ENCODE assay signal across 17 mouse cellular contexts in genomic region chr3:148658368-148658767, GRCm38 (mm10).
"Had no signal": no experiment of that assay in that cellular context is flagged by ENCODE, and none has a peak within 500 bp of the region (broad histone marks: within the 10 kb centered on the region; RNA-seq: fewer than 3 reads in every experiment).

No protein-coding gene starts in this region.

- H3K27ac ChIP-seq: lung, embryonic 15.5 days; macrophage; midbrain, embryonic 13.5 days; midbrain, embryonic 15.5 days; neural tube, embryonic 12.5 days; stomach, embryonic 15.5 days; stomach, postnatal 0 days had no signal

- H3K4me1 ChIP-seq: lung, embryonic 15.5 days; megakaryocyte, embryonic 14.5 days; stomach, embryonic 15.5 days had no signal

- H3K36me3 ChIP-seq: lung, embryonic 15.5 days; midbrain, embryonic 13.5 days; midbrain, embryonic 15.5 days; neural tube, embryonic 12.5 days; stomach, embryonic 15.5 days had no signal

- H3K27me3 ChIP-seq: lung, embryonic 15.5 days; megakaryocyte, embryonic 14.5 days; midbrain, embryonic 13.5 days; midbrain, embryonic 15.5 days; neural tube, embryonic 12.5 days; stomach, embryonic 15.5 days had no signal

- H3K4me2 ChIP-seq: lung, embryonic 15.5 days; midbrain, embryonic 11.5 days; midbrain, embryonic 13.5 days; midbrain, embryonic 15.5 days; neural tube, embryonic 12.5 days; stomach, embryonic 15.5 days had no signal

- H3K9me3 ChIP-seq: lung, embryonic 15.5 days; megakaryocyte, embryonic 14.5 days; midbrain, embryonic 13.5 days; midbrain, embryonic 15.5 days; neural tube, embryonic 12.5 days; stomach, embryonic 15.5 days had no signal

- H3K9ac ChIP-seq: liver, postnatal 0 days; lung, embryonic 15.5 days; midbrain, embryonic 13.5 days; midbrain, embryonic 15.5 days; neural tube, embryonic 12.5 days; stomach, embryonic 15.5 days had no signal

- ATAC-seq: liver, postnatal 0 days; lung, postnatal 0 days; midbrain, embryonic 13.5 days; midbrain, embryonic 15.5 days had no signal

- DNase-seq: liver, postnatal 0 days; lung, adult 2 months; lung, postnatal 14 days; lung, postnatal 36 days; right cerebral cortex, postnatal 14 days; thymus, postnatal 14 days; thymus, postnatal 36 days had no signal

- H3K4me3 ChIP-seq: lung, embryonic 15.5 days; megakaryocyte, embryonic 14.5 days; midbrain, embryonic 13.5 days; midbrain, embryonic 15.5 days; neural tube, embryonic 12.5 days; stomach, embryonic 15.5 days had no signal
